Mouse (Mus musculus) limb, embryonic 15.5 days (tissue): ENCODE data around the gene Rasip1. TPM values are rescaled to one million over a fixed set of nuclear protein-coding genes. Genes with fewer than 3 reads are reported as not detected.

Experiments
- ATAC-seq: fragments of 200-750 bp; cut with Nextera tagmentation; 2 replicates; pipeline ENCODE4 v1.8.0; 2017; ENCODE audit warnings: low read depth, moderate TSS enrichment; ENCODE audit not compliant: insufficient number of reproducible peaks, low FRiP score, low TSS enrichment
- H3K27ac ChIP-seq: fragments of 300-500 bp; sonication (generic); 2 replicates; pipeline ENCODE4 v1.5.1; 2015; ENCODE audit warnings: moderate library complexity, mild to moderate bottlenecking, inconsistent platforms
- H3K27me3 ChIP-seq: fragments of 300-500 bp; sonication (generic); 2 replicates; pipeline ENCODE4 v1.6.1; 2015; ENCODE audit warnings: inconsistent platforms
- H3K36me3 ChIP-seq: fragments of 300-500 bp; sonication (generic); 2 replicates; pipeline ENCODE4 v1.6.1; 2015; ENCODE audit warnings: inconsistent platforms
- H3K4me1 ChIP-seq: fragments of 300-500 bp; sonication (generic); 2 replicates; pipeline ENCODE4 v1.6.1; 2015; ENCODE audit warnings: inconsistent platforms
- H3K4me2 ChIP-seq: fragments of 300-500 bp; sonication (generic); 2 replicates; pipeline ENCODE4 v1.6.1; 2015; ENCODE audit warnings: mild to moderate bottlenecking, inconsistent platforms
- H3K4me3 ChIP-seq: fragments of 300-500 bp; sonication (generic); 2 replicates; pipeline ENCODE4 v1.5.1; 2015; ENCODE audit warnings: mild to moderate bottlenecking, inconsistent platforms
- H3K9ac ChIP-seq: fragments of 300-500 bp; sonication (generic); 2 replicates; pipeline ENCODE4 v1.6.1; 2015; ENCODE audit warnings: inconsistent platforms
- H3K9me3 ChIP-seq: fragments of 300-500 bp; sonication (generic); 2 replicates; pipeline ENCODE4 v1.6.1; 2016; ENCODE audit warnings: inconsistent platforms
- WGBS: fragments of 180-500 bp; shearing (Covaris S2); methylation state at CpG from one replicate; pipeline ENCODE4 v1.1.7; 2015; 5-methylcytosine and 5-hydroxymethylcytosine counted together
- polyA plus RNA-seq: library from polyadenylated mRNA; unstranded; fragments of >200 nt; fragmentation: Nextera tagmentation; extraction: Ambion mirVana; gene quantifications from 2 replicates; pipeline ENCODE4 v1.2.1, GENCODE M21; 2015

The Rasip1 gene
- polyA plus RNA-seq, 1 experiment from 2014 or later, result 12.0 TPM

DNA sequence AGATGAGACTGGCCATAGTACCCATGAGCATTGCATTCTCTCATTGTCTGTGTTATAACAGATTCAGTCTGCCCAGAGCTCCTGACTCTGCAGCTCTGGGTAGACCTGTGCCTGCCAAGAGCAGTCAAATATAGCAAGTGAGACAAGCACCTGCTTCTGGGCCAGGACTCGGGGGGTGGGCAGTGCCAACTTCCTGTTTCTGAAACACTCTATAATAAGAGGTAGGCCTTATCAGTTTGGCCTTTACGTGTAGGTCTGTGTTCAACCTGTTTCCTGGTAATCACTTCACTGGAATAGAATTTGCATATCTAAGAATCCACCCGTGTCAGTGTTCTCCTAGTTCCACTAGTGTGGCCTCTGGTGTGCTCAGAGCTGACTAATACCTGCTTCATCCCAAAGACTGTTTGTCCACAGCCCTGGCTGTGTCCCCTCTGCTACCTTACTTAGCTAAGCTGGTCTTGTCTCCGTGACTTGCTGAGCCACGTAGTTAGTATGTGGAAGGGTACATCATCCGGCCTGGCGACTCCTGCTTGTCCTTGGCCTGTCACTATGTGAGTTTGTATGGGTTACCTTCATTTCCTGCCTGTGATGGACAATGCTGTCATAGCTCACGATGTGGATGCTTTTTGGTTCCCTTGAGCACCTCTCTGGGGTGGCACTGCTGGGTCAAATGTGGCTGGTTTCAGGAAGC is 53.9 kb downstream of the Rasip1 start:
- Histone ChIP-seq H3K9ac (no peak overlapping the region), H3K36me3 (no peaks in the 10 kb centered on the region), H3K9me3 (no peaks in the 10 kb centered on the region), H3K27ac (no peak overlapping the region), H3K27me3 (no peaks in the 10 kb centered on the region), H3K4me2 (no peak overlapping the region), H3K4me1 (peaks cover 20% of the 10 kb centered on the region), H3K4me3 (no peak overlapping the region)
- no peak for ATAC-seq
- 82% methylated on average over 8 of the region's 8 CpGs for WGBS

- H3K4me3 ChIP-seq, result peak overlapping the region; percentile 15; the same call in 1 of the 2 replicates
- H3K27ac ChIP-seq, result peak overlapping the region; percentile 55; the same call in 1 of the 2 replicates
- H3K4me1 ChIP-seq, result peaks cover 26% of the 10 kb centered on the region
- ATAC-seq, result peak; percentile 52; the same call in 1 of the 2 replicates
- WGBS, result 32% methylated on average over 14 of the region's 14 CpGs
- H3K36me3 ChIP-seq, result no peaks in the 10 kb centered on the region
- H3K9ac ChIP-seq, result no peak overlapping the region
- H3K27me3 ChIP-seq, result no peaks in the 10 kb centered on the region
- H3K4me2 ChIP-seq, result peak overlapping the region; percentile 40
- H3K9me3 ChIP-seq, result no peaks in the 10 kb centered on the region
Measured at GRCm38 (mm10) chr7:45682144-45683126, 55.1 kb downstream of the Rasip1 start.

- no peaks in the 10 kb centered on the region for H3K27me3 ChIP-seq
- ATAC-seq, result no peak
- peaks cover 26% of the 10 kb centered on the region for H3K4me1 ChIP-seq
- H3K4me3 ChIP-seq, result peak within 1 kb of the TSS; percentile 15; the same call in 1 of the 2 replicates
- no peaks in the 10 kb centered on the region for H3K9me3 ChIP-seq
- H3K36me3 ChIP-seq, result no peaks in the 10 kb centered on the region
- 75% methylated on average over 7 of the region's 7 CpGs for WGBS
- no peak within 1 kb of the TSS for H3K27ac ChIP-seq
- no peak within 1 kb of the TSS for H3K9ac ChIP-seq
- H3K4me2 ChIP-seq, result no peak within 1 kb of the TSS
Measured at GRCm38 (mm10) chr7:45683396-45684050, 56.2 kb downstream of the Rasip1 start, which contains the start of gene Ntn5. Gene Ntn5 (plus strand): TSS chr7:45684022.

DNA sequence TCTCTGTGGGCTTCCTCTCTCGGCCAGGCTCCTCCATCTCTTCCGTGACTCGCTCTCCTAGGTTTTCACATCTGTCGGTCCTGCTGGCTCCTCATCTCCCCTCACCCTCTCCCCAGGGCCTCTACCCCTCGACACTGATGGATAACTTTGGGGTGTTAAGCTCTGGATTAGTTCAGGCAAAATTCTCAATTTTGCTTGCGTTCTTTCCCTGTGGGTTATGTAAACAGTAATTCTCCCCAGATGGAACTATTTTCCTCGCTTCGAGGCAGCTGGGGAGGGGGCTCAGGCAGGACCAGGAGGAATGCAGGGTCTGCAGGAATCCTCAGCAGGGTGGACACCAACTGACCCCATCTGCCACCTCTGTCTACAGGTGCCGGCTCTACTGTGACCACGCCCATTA is 58.5 kb downstream of the Rasip1 start:
- 30% methylated on average over 10 of the region's 10 CpGs for WGBS

DNA sequence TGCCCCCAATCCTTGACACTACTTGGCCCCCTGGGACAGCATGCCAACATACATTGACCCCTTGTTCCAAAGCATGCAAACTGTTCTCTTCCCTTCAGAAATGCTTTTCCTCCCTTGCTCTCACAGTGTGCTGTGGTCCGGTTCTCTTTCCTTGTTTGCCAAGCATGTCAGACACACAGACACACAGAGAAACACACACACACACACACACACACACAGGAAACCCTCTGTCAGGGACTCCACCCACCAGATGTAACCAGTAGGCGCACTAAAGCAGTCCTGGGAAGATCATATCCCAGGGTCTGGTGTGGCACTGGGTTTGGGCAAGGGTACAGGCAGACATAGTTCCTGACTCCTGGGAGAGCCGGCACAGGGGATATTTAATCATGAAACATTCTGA is 59.6 kb downstream of the Rasip1 start:
- 74% methylated on average over 3 of the region's 3 CpGs for WGBS
- Histone ChIP-seq H3K27me3 (no peaks in the 10 kb centered on the region), H3K9ac (no peak overlapping the region), H3K36me3 (no peaks in the 10 kb centered on the region), H3K9me3 (no peaks in the 10 kb centered on the region), H3K4me2 (no peak overlapping the region), H3K4me3 (no peak overlapping the region), H3K27ac (no peak overlapping the region), H3K4me1 (peaks cover 26% of the 10 kb centered on the region)
- ATAC-seq, result no peak

More for the DNA sequence above, 58.5 kb downstream of the Rasip1 start:
- H3K36me3 ChIP-seq, result no peaks in the 10 kb centered on the region
- no peak for ATAC-seq
- no peaks in the 10 kb centered on the region for H3K9me3 ChIP-seq
- peaks cover 26% of the 10 kb centered on the region for H3K4me1 ChIP-seq
- no peak overlapping the region for H3K9ac ChIP-seq
- no peaks in the 10 kb centered on the region for H3K27me3 ChIP-seq
- H3K4me2 ChIP-seq, result no peak overlapping the region
- no peak overlapping the region for H3K4me3 ChIP-seq
- no peak overlapping the region for H3K27ac ChIP-seq

Other genes with a start within 250 kb of the Rasip1 start
- gene Snrnp70, start 231.7 kb upstream of the Rasip1 start, polyA plus RNA-seq, result 199 and 204 TPM in 2 replicates
- gene Kcna7, start 221.8 kb upstream of the Rasip1 start, polyA plus RNA-seq, result 0.10 and 0.12 TPM in 2 replicates
- gene Ntf5, start 213.8 kb upstream of the Rasip1 start, polyA plus RNA-seq, result 1.9 and 3.0 TPM in 2 replicates
- gene Lhb, start 206.7 kb upstream of the Rasip1 start, polyA plus RNA-seq, result not detected in 2 replicates
- gene Gys1, start 192.6 kb upstream of the Rasip1 start, polyA plus RNA-seq, result 39.0 and 43.5 TPM in 2 replicates
- 122 and 125 TPM in 2 replicates for gene Ruvbl2, start 189.4 kb upstream of the Rasip1 start, polyA plus RNA-seq
- 4,640 and 4,716 TPM in 2 replicates for gene Ftl1, start 167.6 kb upstream of the Rasip1 start, polyA plus RNA-seq
- 145 and 146 TPM in 2 replicates for gene Bax, start 160.6 kb upstream of the Rasip1 start, polyA plus RNA-seq
- gene Tulp2, start 145.6 kb upstream of the Rasip1 start, polyA plus RNA-seq, result 0.61 and 1.0 TPM in 2 replicates
- gene Gm45808, start 140.7 kb upstream of the Rasip1 start, polyA plus RNA-seq, result not detected in 2 replicates
- 3.1 and 3.3 TPM in 2 replicates for gene Dhdh, start 138.7 kb upstream of the Rasip1 start, polyA plus RNA-seq
- gene Nucb1, start 117.1 kb upstream of the Rasip1 start, polyA plus RNA-seq, result 279 and 295 TPM in 2 replicates
- gene Ppp1r15a, start 101.2 kb upstream of the Rasip1 start, polyA plus RNA-seq, result 22.3 and 26.1 TPM in 2 replicates
- 5.7 and 6.8 TPM in 2 replicates for gene Plekha4, start 101.2 kb upstream of the Rasip1 start, polyA plus RNA-seq
- 0.74 and 1.1 TPM in 2 replicates for gene Hsd17b14, start 72.6 kb upstream of the Rasip1 start, polyA plus RNA-seq
- 63.4 and 64.4 TPM in 2 replicates for gene Bcat2, start 57.3 kb upstream of the Rasip1 start, polyA plus RNA-seq
- gene Fgf21, start 12.0 kb upstream of the Rasip1 start, polyA plus RNA-seq, result 0.58 and 0.93 TPM in 2 replicates
- gene Fut1, start 10.2 kb upstream of the Rasip1 start, polyA plus RNA-seq, result 2.9 and 3.3 TPM in 2 replicates
- 0.14 and 0.27 TPM in 2 replicates for gene Izumo1, start 5.7 kb upstream of the Rasip1 start, polyA plus RNA-seq
- 21.9 and 36.8 TPM in 2 replicates for gene Mamstr, start 12.5 kb downstream of the Rasip1 start, polyA plus RNA-seq
- 7.7 and 8.0 TPM in 2 replicates for gene Fut2, start 38.9 kb downstream of the Rasip1 start, polyA plus RNA-seq
- gene Ntn5, start 56.5 kb downstream of the Rasip1 start, polyA plus RNA-seq, result 0.50 and 2.6 TPM in 2 replicates
- gene Sec1, start 66.9 kb downstream of the Rasip1 start, polyA plus RNA-seq, result 0.56 and 0.97 TPM in 2 replicates
- 13.3 and 13.7 TPM in 2 replicates for gene Car11, start 72.4 kb downstream of the Rasip1 start, polyA plus RNA-seq
- gene Dbp, start 77.6 kb downstream of the Rasip1 start, polyA plus RNA-seq, result 4.3 and 4.7 TPM in 2 replicates
- gene Rpl18, start 88.0 kb downstream of the Rasip1 start, polyA plus RNA-seq, result 942 and 1,034 TPM in 2 replicates
- gene Sphk2, start 90.5 kb downstream of the Rasip1 start, polyA plus RNA-seq, result 38.5 and 39.7 TPM in 2 replicates
- 0.76 and 0.78 TPM in 2 replicates for gene Fam83e, start 93.7 kb downstream of the Rasip1 start, polyA plus RNA-seq
- not detected in 2 replicates for gene Spaca4, start 98.3 kb downstream of the Rasip1 start, polyA plus RNA-seq
- 1.6 and 2.0 TPM in 2 replicates for gene Lmtk3, start 156.2 kb downstream of the Rasip1 start, polyA plus RNA-seq
- 82.1 and 91.0 TPM in 2 replicates for gene Sult2b1, start 157.2 kb downstream of the Rasip1 start, polyA plus RNA-seq
- 87.9 and 98.8 TPM in 2 replicates for gene Cyth2, start 187.1 kb downstream of the Rasip1 start, polyA plus RNA-seq
- gene Kcnj14, start 197.3 kb downstream of the Rasip1 start, polyA plus RNA-seq, result 1.4 and 1.5 TPM in 2 replicates
- 56.3 and 59.3 TPM in 2 replicates for gene Grwd1, start 203.5 kb downstream of the Rasip1 start, polyA plus RNA-seq
- 79.4 and 97.8 TPM in 2 replicates for gene Kdelr1, start 245.3 kb downstream of the Rasip1 start, polyA plus RNA-seq